Mouse (Mus musculus): ENCODE measurements around the gene Sec1. TPM values are rescaled to one million over a fixed set of nuclear protein-coding genes. Genes with fewer than 3 reads are reported as not detected.

Sec1 gene
- polyA plus RNA-seq, 1 experiment from 2014 or later: not detected

GRCm38 (mm10) chr7:45703521-45704033 lies 9.4 kb upstream of the Sec1 start:
- ATAC-seq (ENCODE audit: low read depth) (no peak), DNase-seq (no peak)
- peak overlapping the region; percentile 69 for H3K27ac ChIP-seq
- H3K9ac ChIP-seq: peak overlapping the region; percentile 48; the same call in 1 of the 2 replicates
- peak overlapping the region; percentile 70; the same call in 1 of the 2 replicates for H3K4me3 ChIP-seq (replicated peaks)
- H3K27me3 ChIP-seq: peaks cover 41% of the 10 kb centered on the region
- no peaks in the 10 kb centered on the region for H3K36me3 ChIP-seq
- no peaks in the 10 kb centered on the region for H3K9me3 ChIP-seq (replicated peaks)
- H3K4me2 ChIP-seq: peak overlapping the region; percentile 99
- 45% methylated on average over 12 of the region's 12 CpGs for WGBS (ENCODE audit: insufficient replicate concordance)
- H3K4me1 ChIP-seq (replicated peaks): peaks cover 63% of the 10 kb centered on the region

GRCm38 (mm10) chr7:45702809-45703520 lies 8.8 kb upstream of the Sec1 start:
- DNase-seq (no peak), ATAC-seq (ENCODE audit: low read depth) (no peak)
- no peak overlapping the region for H3K9ac ChIP-seq
- H3K4me1 ChIP-seq (replicated peaks): peaks cover 57% of the 10 kb centered on the region
- no peaks in the 10 kb centered on the region for H3K36me3 ChIP-seq
- peaks cover 47% of the 10 kb centered on the region for H3K27me3 ChIP-seq
- H3K4me2 ChIP-seq: no peak overlapping the region
- H3K27ac ChIP-seq: no peak overlapping the region
- 80% methylated on average over 17 of the region's 17 CpGs for WGBS (ENCODE audit: insufficient replicate concordance)
- H3K4me3 ChIP-seq (replicated peaks): no peak overlapping the region
- no peaks in the 10 kb centered on the region for H3K9me3 ChIP-seq (replicated peaks)

GRCm38 (mm10) chr7:45702316-45702715 lies 8.1 kb upstream of the Sec1 start:
- no peaks in the 10 kb centered on the region for H3K9me3 ChIP-seq (replicated peaks)
- DNase-seq (no peak), ATAC-seq (ENCODE audit: low read depth) (no peak)
- no peaks in the 10 kb centered on the region for H3K36me3 ChIP-seq
- peaks cover 50% of the 10 kb centered on the region for H3K27me3 ChIP-seq
- WGBS (ENCODE audit: insufficient replicate concordance): 77% methylated on average over 11 of the region's 11 CpGs
- H3K9ac ChIP-seq: no peak overlapping the region
- no peak overlapping the region for H3K4me3 ChIP-seq (replicated peaks)
- H3K27ac ChIP-seq: no peak overlapping the region
- H3K4me2 ChIP-seq: no peak overlapping the region
- peaks cover 51% of the 10 kb centered on the region for H3K4me1 ChIP-seq (replicated peaks)

- H3K27ac ChIP-seq: no peak overlapping the region
- H3K36me3 ChIP-seq: no peaks in the 10 kb centered on the region
- no peak overlapping the region for H3K9ac ChIP-seq
- DNase-seq (no peak), ATAC-seq (ENCODE audit: low read depth) (no peak)
- no peak overlapping the region for H3K4me2 ChIP-seq
- 74% methylated on average over 11 of the region's 11 CpGs for WGBS (ENCODE audit: insufficient replicate concordance)
- peaks cover 43% of the 10 kb centered on the region for H3K4me1 ChIP-seq (replicated peaks)
- peaks cover 50% of the 10 kb centered on the region for H3K27me3 ChIP-seq
- H3K9me3 ChIP-seq (replicated peaks): no peaks in the 10 kb centered on the region
- H3K4me3 ChIP-seq (replicated peaks): no peak overlapping the region
Measured at GRCm38 (mm10) chr7:45701607-45702006, 7.4 kb upstream of the Sec1 start.

- Histone ChIP-seq H3K9ac (no peak overlapping the region), H3K4me3 (replicated peaks) (no peak overlapping the region), H3K9me3 (replicated peaks) (no peaks in the 10 kb centered on the region), H3K27ac (no peak overlapping the region), H3K4me2 (no peak overlapping the region), H3K4me1 (replicated peaks) (peaks cover 38% of the 10 kb centered on the region), H3K27me3 (peaks cover 50% of the 10 kb centered on the region), H3K36me3 (no peaks in the 10 kb centered on the region)
- WGBS (ENCODE audit: insufficient replicate concordance): 31% methylated on average over 11 of the region's 11 CpGs
- no peak for DNase-seq
- ATAC-seq (ENCODE audit: low read depth): no peak
Measured at GRCm38 (mm10) chr7:45701072-45701471, 6.9 kb upstream of the Sec1 start.

GRCm38 (mm10) chr7:45700301-45701015 lies 6.3 kb upstream of the Sec1 start:
- Histone ChIP-seq H3K9me3 (replicated peaks) (no peaks in the 10 kb centered on the region), H3K4me2 (peak overlapping the region; percentile 38), H3K9ac (no peak overlapping the region), H3K4me1 (replicated peaks) (peaks cover 32% of the 10 kb centered on the region), H3K27me3 (peaks cover 50% of the 10 kb centered on the region), H3K4me3 (replicated peaks) (peak overlapping the region; percentile 28), H3K36me3 (no peaks in the 10 kb centered on the region), H3K27ac (no peak overlapping the region)
- DNase-seq: peak; percentile 44
- no peak for ATAC-seq (ENCODE audit: low read depth)
- WGBS (ENCODE audit: insufficient replicate concordance): 3% methylated on average over 20 of the region's 20 CpGs

GRCm38 (mm10) chr7:45699523-45700141 lies 5.4 kb upstream of the Sec1 start, which contains the start of gene Car11:
TSS of gene Car11 (plus strand) at chr7:45699843.
- H3K4me1 ChIP-seq (replicated peaks): peaks cover 24% of the 10 kb centered on the region
- peaks cover 50% of the 10 kb centered on the region for H3K27me3 ChIP-seq
- H3K9ac ChIP-seq: no peak within 1 kb of the TSS
- no peaks in the 10 kb centered on the region for H3K36me3 ChIP-seq
- H3K9me3 ChIP-seq (replicated peaks): no peaks in the 10 kb centered on the region
- 5% methylated on average over 36 of the region's 36 CpGs for WGBS (ENCODE audit: insufficient replicate concordance)
- peak within 1 kb of the TSS; percentile 28 for H3K4me3 ChIP-seq (replicated peaks)
- H3K27ac ChIP-seq: no peak within 1 kb of the TSS
- ATAC-seq (ENCODE audit: low read depth): no peak
- H3K4me2 ChIP-seq: peak within 1 kb of the TSS; percentile 38
- DNase-seq: no peak

- 53% methylated on average over 7 of the region's 7 CpGs for WGBS (ENCODE audit: insufficient replicate concordance)
- Histone ChIP-seq H3K4me3 (replicated peaks) (no peak overlapping the region), H3K27me3 (peaks cover 48% of the 10 kb centered on the region), H3K4me1 (replicated peaks) (peaks cover 10% of the 10 kb centered on the region), H3K27ac (no peak overlapping the region), H3K9ac (no peak overlapping the region), H3K36me3 (no peaks in the 10 kb centered on the region), H3K4me2 (no peak overlapping the region), H3K9me3 (replicated peaks) (no peaks in the 10 kb centered on the region)
- no peak for DNase-seq
- no peak for ATAC-seq (ENCODE audit: low read depth)
Measured at GRCm38 (mm10) chr7:45697894-45698293, 3.7 kb upstream of the Sec1 start.

- no peak overlapping the region for H3K27ac ChIP-seq
- peaks cover 24% of the 10 kb centered on the region for H3K27me3 ChIP-seq
- no peaks in the 10 kb centered on the region for H3K9me3 ChIP-seq (replicated peaks)
- H3K4me1 ChIP-seq (replicated peaks): peaks cover 4% of the 10 kb centered on the region
- ATAC-seq (ENCODE audit: low read depth) (no peak), DNase-seq (no peak)
- no peak overlapping the region for H3K4me2 ChIP-seq
- H3K4me3 ChIP-seq (replicated peaks): no peak overlapping the region
- 31% methylated on average over 6 of the region's 6 CpGs for WGBS (ENCODE audit: insufficient replicate concordance)
- H3K36me3 ChIP-seq: no peaks in the 10 kb centered on the region
- no peak overlapping the region for H3K9ac ChIP-seq
Measured at GRCm38 (mm10) chr7:45695098-45695497, 896 bp upstream of the Sec1 start.

GRCm38 (mm10) chr7:45692364-45692763 lies 1.8 kb downstream of the Sec1 start:
- Histone ChIP-seq H3K36me3 (no peaks in the 10 kb centered on the region), H3K4me1 (replicated peaks) (0 out of 2 replicates have a peak, but pooled peaks cover 10% of the 10 kb centered on the region), H3K9me3 (replicated peaks) (no peaks in the 10 kb centered on the region), H3K27me3 (no peaks in the 10 kb centered on the region), H3K4me3 (replicated peaks) (no peak overlapping the region), H3K4me2 (no peak overlapping the region), H3K9ac (no peak overlapping the region), H3K27ac (no peak overlapping the region)
- DNase-seq (no peak), ATAC-seq (ENCODE audit: low read depth) (no peak)
- WGBS (ENCODE audit: insufficient replicate concordance): 78% methylated on average over 2 of the region's 2 CpGs

- H3K9me3 ChIP-seq (replicated peaks): no peaks in the 10 kb centered on the region
- no peaks in the 10 kb centered on the region; the same call in 1 of the 2 replicates for H3K27me3 ChIP-seq
- H3K4me3 ChIP-seq (replicated peaks): no peak overlapping the region
- DNase-seq (no peak), ATAC-seq (ENCODE audit: low read depth) (no peak)
- 0 out of 2 replicates have a peak, but pooled peaks cover 13% of the 10 kb centered on the region for H3K4me1 ChIP-seq (replicated peaks)
- H3K36me3 ChIP-seq: no peaks in the 10 kb centered on the region
- 36% methylated on average over 11 of the region's 11 CpGs for WGBS (ENCODE audit: insufficient replicate concordance)
- no peak overlapping the region for H3K9ac ChIP-seq
- no peak overlapping the region for H3K4me2 ChIP-seq
- H3K27ac ChIP-seq: no peak overlapping the region
Measured at GRCm38 (mm10) chr7:45689800-45690199, 4.4 kb downstream of the Sec1 start.

Measured in liver, embryonic 13.5 days (tissue).